Mouse (Mus musculus): ENCODE data around the gene Ext2.

Gene Ext2

GRCm38 (mm10) chr2:93729585-93729984 is 92.8 kb downstream of the Ext2 start:
- DNase-seq = no peak

DNA sequence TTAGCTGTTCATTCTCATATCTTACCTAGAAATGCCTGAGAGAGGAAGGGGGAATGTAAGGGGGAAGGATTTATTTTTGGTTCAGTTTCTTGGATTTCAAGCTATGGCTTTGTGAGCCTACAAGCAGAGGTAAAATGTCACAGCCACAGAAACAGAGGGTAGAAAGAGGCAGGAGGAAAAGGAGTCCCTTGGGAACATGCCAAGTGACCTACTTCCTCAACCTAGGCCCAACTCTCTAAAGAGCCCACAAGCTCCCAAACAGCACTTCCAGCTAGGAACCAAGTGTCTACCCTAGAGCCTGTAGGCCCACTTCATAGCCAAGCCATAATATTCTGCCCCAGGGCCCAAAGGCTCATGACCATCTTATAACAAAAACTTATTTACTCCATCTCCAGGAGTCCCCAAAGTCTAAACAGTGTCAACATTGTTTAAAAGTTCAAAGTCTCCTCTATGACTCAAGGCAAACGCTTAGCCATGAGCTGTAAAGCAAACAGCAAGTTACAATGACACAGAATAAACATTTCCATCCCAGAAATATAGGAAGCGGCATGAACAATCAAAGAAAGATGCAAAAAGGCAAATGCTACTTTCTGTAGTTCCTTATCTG is 99.1 kb downstream of the Ext2 start:
- DNase-seq = no peak

- no peak for DNase-seq
Measured at GRCm38 (mm10) chr2:93720956-93721355, 101.4 kb downstream of the Ext2 start.

DNA sequence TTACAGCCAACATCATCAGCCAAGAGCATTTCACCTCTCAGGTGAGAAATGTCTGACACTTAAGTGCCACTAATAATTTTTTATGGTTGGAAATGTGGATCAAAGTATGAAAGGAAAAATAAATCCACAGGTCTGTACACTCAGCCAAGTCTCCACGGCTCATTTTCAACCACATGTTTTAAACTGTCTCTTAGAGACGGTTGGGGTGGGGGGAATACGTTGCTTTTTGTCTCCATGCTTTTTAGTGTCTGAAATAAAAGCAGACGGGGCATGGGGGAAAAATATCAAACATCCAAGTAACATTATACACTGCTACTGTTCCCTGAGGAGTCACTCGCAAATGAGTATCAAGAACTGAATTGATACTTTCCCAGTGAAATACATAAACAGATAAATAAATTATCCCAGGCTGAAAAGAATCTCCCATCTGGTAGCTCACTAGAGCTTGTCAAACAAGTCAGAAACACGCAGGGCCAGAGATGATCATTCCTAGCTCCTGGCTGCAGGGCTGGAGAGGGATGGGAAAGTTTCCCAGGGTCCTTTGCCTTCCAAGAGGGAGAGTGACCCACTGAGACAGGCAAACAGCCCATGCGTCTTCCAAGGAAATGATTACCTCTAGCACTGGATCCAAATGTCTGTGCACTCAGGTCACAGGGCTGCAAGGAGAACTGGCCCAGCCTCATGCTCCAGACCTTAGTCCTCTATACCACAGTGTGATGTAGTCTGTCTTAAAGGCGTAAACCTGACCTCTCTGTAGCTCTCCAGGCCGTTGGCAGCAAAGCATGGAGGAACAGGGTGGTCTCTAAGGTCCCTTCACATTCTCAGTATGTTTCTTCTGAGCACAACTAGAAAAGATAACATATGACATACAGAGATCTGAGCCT is 102.3 kb downstream of the Ext2 start:
- no peak for DNase-seq

GRCm38 (mm10) chr2:93713267-93713666 is 109.1 kb downstream of the Ext2 start:
- DNase-seq = no peak

- peak; percentile 44 for DNase-seq
Measured at GRCm38 (mm10) chr2:93711460-93711859, 110.9 kb downstream of the Ext2 start.

DNA sequence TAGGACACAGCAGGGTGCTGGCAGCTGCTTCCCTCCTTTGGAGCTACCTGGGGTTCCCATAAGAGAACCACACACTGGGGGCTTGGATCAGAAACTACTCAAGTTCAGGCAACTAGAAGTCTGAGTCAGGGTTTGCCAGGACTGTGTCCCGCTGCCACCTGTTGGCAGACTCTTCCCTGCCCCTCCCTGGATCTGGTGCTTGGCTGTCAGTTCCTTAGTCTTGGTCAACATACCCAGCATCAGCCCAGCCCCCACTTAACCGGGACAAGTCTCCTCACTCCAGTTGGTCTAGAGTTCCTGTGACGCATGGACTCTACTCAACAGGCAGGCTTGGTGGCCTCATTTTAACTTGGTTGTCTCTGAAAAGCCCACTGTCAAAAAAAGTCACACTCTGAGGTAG is 112.7 kb downstream of the Ext2 start:
- DNase-seq = peak; percentile 21

DNA sequence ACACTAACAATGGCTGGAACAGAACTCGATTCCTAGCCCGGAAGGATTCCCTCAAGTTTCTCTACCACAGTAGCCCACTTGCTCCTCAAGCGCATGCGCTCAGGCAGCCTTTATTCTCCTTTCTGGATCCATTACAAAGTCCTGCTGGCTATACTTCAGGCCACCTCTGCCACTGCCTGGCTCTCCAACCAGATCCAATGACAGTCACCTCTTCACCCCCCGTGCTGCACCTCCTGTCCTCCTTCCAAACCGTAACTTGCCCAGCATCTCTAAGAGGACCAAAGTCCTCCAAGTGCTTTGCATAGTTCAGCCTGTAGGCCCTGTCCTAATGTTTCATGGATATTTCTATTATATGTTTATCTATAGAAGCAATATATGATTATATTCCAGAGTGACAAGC is 113.1 kb downstream of the Ext2 start:
- DNase-seq = no peak

- DNase-seq = no peak
Measured at GRCm38 (mm10) chr2:93706825-93707224, 115.5 kb downstream of the Ext2 start.

GRCm38 (mm10) chr2:93706407-93706806 is 116.0 kb downstream of the Ext2 start:
- DNase-seq = no peak

- DNase-seq = no peak
Measured at GRCm38 (mm10) chr2:93704195-93704594, 118.2 kb downstream of the Ext2 start.

- no peak for DNase-seq
Measured at GRCm38 (mm10) chr2:93702936-93703926, 119.1 kb downstream of the Ext2 start.

DNA sequence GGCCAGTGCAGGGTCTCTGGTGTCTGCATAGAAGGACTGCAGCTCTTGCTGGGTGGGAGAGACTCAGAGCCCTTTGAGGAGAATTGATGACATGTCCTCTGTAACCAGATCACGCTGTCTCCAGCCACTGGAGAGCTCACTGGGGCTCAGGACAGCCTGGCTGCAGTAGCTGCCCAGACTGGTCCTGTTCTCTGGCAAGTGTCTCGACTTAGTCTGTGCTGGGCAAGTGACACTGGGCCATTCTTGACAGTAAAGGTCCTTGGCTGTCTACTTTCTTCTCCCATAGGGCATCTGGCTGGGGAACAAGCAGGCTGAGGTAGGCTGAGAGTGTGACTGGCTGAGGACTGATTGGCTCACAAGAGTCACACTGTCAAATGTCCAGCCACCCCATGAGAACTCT is 123.0 kb downstream of the Ext2 start:
- no peak for DNase-seq

DNA sequence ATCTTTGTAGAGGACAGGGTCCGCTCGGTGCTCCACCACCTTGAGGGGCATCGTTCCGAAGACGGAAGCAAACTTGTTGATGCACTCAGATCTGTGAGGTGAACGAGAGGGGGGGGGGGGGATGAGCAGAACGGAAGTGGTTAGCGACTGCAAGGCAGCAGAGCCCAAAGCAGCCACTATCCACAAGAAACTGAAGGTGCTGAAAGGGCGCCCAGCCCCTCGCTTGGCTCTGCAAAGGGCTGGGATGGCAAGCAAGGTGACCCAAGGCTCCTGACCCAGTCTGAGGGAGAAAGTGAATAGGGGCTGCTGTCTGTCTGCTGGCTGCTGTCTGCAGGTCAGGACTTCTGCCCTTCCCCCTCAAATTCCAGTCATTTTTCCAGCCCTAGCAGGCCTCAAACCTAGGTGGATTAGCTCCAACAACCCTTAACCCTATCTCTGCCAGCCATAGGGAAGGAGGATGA is 126.2 kb downstream of the Ext2 start:
- peak; percentile 15 for DNase-seq

GRCm38 (mm10) chr2:93693101-93693500 is 129.3 kb downstream of the Ext2 start:
- peak; percentile 16 for DNase-seq

DNA sequence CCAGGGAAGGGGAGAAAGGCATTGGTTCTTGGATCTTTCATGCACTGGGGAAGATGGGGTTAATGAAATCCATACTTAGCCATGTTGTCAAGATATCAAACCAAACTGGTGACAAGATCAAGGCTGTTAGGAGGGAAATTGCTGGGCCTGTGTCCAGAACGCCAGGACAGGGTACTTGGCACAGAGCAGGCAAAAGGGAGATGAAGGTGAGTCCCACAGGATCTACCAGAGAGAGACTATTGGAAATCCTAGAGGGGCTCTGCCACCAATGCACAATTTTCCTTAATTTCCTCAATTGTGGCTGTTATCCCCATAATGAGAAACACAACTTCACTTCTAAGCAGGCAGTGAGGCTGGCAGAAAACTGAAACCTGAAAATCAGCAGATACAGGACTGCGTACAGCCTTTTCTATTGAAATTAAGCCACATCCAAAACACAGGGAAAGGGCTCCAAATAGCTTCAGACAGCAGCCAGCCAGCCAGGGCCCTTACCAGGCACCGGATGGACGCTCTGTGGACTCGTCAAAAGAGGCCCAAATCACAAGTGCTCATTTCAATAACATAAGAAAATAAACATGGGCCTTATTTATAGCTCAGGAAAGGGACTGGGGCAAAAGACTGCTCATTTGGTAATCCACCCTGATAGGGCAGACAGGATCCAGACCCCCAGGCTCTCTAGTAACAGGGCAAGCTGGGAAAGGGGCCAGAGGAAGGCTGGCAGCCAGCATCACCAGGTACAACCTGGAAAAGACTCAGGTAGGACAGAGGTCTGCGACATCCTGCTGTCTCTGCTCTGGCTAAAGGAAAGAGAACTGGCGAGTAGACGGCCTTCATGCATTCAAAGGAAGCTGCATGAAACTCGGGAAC is 132.1 kb downstream of the Ext2 start:
- DNase-seq = no peak

DNA sequence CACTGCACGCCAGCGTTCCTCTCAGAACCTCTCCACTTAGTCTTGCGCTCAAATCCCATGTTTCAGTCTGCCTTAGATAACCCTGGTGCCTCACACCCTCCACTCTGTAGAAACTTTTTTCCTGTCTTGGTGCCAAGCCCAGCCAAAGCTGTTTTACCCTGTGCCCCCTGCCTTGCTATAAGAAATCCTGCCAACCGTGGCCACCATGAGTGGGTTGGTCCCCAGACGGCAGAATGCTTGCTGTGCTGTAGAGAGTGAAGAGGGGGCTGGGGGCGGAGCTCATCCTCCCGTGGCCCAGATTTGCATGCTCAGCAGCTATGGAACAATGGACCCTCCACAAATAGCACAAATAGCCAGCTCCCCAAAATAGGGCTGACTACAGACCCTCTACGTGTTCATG is 138.7 kb downstream of the Ext2 start:
- no peak for DNase-seq

- no peak for DNase-seq
Measured at GRCm38 (mm10) chr2:93682601-93683202, 139.7 kb downstream of the Ext2 start.

GRCm38 (mm10) chr2:93681321-93681720 is 141.0 kb downstream of the Ext2 start:
- no peak for DNase-seq

DNA sequence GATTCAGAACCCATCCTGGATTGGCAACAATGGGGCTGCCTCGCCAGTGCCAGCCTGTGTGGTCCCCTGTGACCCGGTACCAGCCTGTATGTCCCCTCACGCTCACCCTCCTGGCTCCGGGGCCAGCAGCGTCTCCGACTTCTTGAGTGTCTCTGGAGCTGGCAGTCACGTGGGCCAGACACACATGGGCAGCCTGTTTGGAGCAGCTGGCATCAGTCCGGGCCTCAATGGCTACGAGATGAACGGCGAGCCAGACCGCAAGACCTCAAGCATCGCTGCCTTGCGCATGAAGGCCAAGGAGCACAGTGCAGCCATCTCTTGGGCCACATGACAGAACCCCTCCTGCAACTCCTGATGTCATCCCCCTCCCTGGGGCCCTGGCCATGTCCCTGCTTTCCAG is 145.1 kb downstream of the Ext2 start:
- DNase-seq = no peak

DNA sequence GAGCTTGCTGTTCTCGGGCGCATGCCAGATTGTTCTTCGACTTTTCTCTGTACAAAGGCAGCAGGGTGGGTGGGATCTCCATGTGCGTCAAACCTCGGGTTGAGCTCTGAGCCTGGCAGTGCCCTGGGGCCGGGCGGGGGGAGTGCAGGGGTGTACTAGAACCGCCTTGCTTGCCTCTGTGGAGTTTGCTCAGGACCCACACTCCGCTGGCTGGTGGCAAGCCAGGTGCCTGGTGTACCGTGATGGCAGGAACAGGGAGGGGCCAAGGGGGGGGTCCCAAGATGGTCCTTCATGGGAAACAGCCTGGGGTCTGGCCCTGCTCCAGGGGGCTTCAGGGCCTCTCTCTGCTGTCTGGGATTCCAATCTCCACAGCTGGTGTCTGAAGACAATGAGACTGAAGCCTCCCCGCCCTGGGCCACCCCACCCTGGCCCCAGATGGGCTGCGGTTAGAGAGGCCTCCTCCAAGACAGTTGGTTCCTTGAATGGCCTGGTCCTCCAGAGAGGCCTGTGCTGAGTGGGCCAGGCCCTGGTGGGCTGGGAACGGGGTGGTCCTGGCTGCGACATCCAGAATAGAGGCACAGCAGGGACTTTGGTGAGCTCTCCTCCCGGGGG is 150.7 kb downstream of the Ext2 start:
- DNase-seq = no peak
